Mouse (Mus musculus) lung, embryonic 14.5 days (tissue): ENCODE results near the gene Gsto1. TPM values are rescaled to one million over a fixed set of nuclear protein-coding genes. Genes with fewer than 3 reads are reported as not detected.

Experiments
- ATAC-seq: fragments of 200-750 bp; cut with Nextera tagmentation; 2 replicates; pipeline ENCODE4 v1.8.0; 2017; ENCODE audit warnings: mild to moderate bottlenecking, moderate TSS enrichment, moderate library complexity; ENCODE audit not compliant: insufficient read depth
- DNase-seq: peaks from one replicate; pipeline ENCODE4 v3.0.0-alpha.2; 2015
- H3K27ac ChIP-seq: fragments of 300-500 bp; sonication (generic); 2 replicates; pipeline ENCODE4 v1.5.1; 2014; ENCODE audit warnings: low read depth, mild to moderate bottlenecking, moderate library complexity
- H3K27me3 ChIP-seq: fragments of 300-500 bp; sonication (generic); 2 replicates; pipeline ENCODE4 v1.6.1; 2014; ENCODE audit warnings: low read length, control low read depth; ENCODE audit not compliant: insufficient read depth
- H3K36me3 ChIP-seq: fragments of 300-500 bp; sonication (generic); 2 replicates; pipeline ENCODE4 v1.6.1; 2014; ENCODE audit warnings: control low read depth; ENCODE audit not compliant: insufficient read depth
- H3K4me1 ChIP-seq: fragments of 300-500 bp; sonication (generic); 2 replicates; pipeline ENCODE4 v1.6.1; 2014; ENCODE audit warnings: antibody characterized with exemption, control low read depth; ENCODE audit not compliant: insufficient read depth
- H3K4me2 ChIP-seq: fragments of 300-500 bp; sonication (generic); 2 replicates; pipeline ENCODE4 v1.6.1; 2014; ENCODE audit warnings: mild to moderate bottlenecking
- H3K4me3 ChIP-seq: fragments of 300-500 bp; sonication (generic); 2 replicates; pipeline ENCODE4 v1.5.1; 2014; ENCODE audit warnings: low read depth, low read length
- H3K9ac ChIP-seq: fragments of 300-500 bp; sonication (generic); 2 replicates; pipeline ENCODE4 v1.6.1; 2014
- H3K9me3 ChIP-seq: fragments of 300-500 bp; sonication (generic); 2 replicates; pipeline ENCODE4 v1.6.1; 2016; ENCODE audit warnings: low read depth, low read length, control low read depth
- CTCF ChIP-seq: IDR thresholded peaks from 2 replicates; pipeline ENCODE4 v1.5.1; 2016; ENCODE audit warnings: antibody characterized with exemption, low read depth
- WGBS: fragments of 180-500 bp; shearing (Covaris S2); extraction: QIAGEN DNeasy Blood & Tissue Kit; methylation state at CpG from one replicate; pipeline ENCODE4 v1.1.7; 2014; 5-methylcytosine and 5-hydroxymethylcytosine counted together
- polyA plus RNA-seq: library from polyadenylated mRNA; unstranded; fragments of >200 nt; fragmentation: Nextera tagmentation; extraction: Ambion mirVana; gene quantifications from 2 replicates; pipeline ENCODE4 v1.2.1, GENCODE M21; 2014

Gene Gsto1
- polyA plus RNA-seq, 1 experiment from 2014 or later, result 80.5 TPM

DNA sequence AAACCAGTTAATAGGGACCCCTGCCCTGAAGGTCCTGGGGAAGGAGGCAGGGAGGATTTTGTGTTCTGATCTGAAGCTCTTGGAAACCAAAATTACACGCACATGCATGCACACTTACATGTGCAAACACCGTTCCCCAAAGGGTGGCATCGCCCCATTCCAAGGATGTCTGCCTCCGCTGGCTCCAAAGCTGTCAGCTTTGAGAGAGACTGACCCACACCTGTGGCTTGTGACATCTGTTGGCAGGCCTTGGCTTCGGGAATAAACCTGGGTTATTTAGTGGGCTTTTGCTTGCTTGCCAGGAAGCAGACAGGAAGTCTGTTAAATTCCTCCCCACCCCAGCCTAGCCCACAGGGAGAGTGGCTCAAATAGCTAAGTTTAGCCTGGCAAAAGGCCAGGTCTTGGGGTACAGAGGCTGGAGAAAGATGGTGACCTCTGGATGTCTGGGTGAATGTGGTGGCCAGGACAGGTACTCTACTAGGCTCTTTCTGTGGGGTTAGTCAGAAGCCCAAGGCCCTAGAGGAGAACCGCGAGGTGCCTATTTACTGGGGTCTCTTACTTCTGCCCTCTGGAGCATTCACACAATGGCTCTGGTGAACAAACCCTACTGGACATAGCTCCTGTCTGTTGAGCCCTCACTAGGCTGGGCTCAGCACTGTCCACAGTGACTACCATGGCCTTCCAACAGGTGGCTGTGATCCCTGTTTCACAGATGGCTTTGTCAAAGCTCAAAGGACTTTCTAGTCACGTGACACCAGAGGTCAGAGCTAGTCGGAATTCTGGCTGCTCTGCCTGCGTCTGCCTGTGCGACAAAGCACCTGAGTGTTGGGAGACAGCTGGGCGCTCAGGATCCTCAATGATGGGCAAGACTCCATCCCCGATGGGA lies 47.8 kb downstream of the Gsto1 start:
- Histone ChIP-seq H3K9me3 (no peaks in the 10 kb centered on the region), H3K27me3 (no peaks in the 10 kb centered on the region), H3K27ac (peak overlapping the region; percentile 60; the same call in 1 of the 2 replicates), H3K9ac (no peak overlapping the region), H3K4me1 (peaks cover 24% of the 10 kb centered on the region), H3K4me3 (no peak overlapping the region), H3K36me3 (peaks cover 3% of the 10 kb centered on the region; the same call in 1 of the 2 replicates), H3K4me2 (no peak overlapping the region)
- ATAC-seq (peak; percentile 33; the same call in 1 of the 2 replicates), DNase-seq (peak; percentile 79)
- WGBS, result 51% methylated on average over 13 of the region's 13 CpGs
- no peak for TF ChIP-seq CTCF

DNA sequence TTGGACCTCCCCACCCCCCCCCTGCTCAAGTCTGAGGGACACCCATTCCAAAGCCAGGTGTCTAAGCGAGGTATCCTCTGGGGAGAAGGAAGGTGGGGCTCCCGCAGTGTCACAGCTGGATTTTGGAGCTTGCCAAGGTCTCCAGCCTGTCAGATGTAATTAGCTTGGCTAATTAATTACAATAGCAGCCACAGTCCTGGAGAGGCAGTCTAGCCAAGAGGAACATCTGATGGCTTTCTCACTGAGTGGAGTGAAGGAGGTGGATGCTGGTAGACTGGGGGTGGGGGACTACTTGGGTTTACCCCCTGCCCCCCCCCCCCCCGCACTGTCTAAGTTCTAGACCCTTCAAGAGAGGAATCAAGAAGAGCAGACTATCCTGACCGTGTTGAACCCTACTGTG lies 48.9 kb downstream of the Gsto1 start:
- Histone ChIP-seq H3K4me1 (peaks cover 24% of the 10 kb centered on the region), H3K27ac (no peak overlapping the region), H3K27me3 (no peaks in the 10 kb centered on the region), H3K36me3 (no peaks in the 10 kb centered on the region; the same call in 1 of the 2 replicates), H3K4me3 (no peak overlapping the region), H3K9me3 (no peaks in the 10 kb centered on the region), H3K4me2 (no peak overlapping the region), H3K9ac (no peak overlapping the region)
- DNase-seq (no peak), ATAC-seq (no peak)
- TF ChIP-seq CTCF, result no peak
- WGBS, result 67% methylated on average over 4 of the region's 4 CpGs

DNA sequence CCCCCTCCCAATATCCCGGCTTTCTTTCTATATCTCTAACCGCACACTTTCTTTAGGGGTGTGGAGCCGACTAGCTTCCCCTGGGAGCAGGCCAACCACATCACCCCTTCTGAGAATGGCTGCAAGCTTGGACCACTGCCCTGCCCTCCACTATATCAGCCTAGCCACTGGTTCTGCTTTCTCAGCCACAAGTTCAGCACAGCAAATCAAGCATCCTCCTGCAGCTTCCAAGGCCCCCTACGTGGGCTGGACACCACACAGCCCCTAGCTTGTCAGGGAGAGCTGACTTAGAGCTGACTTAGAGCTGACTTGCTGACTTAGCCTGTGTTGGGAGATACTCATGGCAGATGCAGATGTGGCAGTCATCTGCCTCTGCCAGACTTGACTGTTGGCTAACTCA lies 50.3 kb downstream of the Gsto1 start:
- Histone ChIP-seq H3K9me3 (no peaks in the 10 kb centered on the region), H3K4me3 (no peak overlapping the region), H3K36me3 (no peaks in the 10 kb centered on the region; the same call in 1 of the 2 replicates), H3K4me2 (no peak overlapping the region), H3K9ac (no peak overlapping the region), H3K27ac (peak overlapping the region; percentile 51; the same call in 1 of the 2 replicates), H3K4me1 (peaks cover 28% of the 10 kb centered on the region), H3K27me3 (no peaks in the 10 kb centered on the region)
- DNase-seq (no peak), ATAC-seq (no peak)
- no peak for TF ChIP-seq CTCF
- WGBS, result 45% methylated on average over 4 of the region's 4 CpGs

DNA sequence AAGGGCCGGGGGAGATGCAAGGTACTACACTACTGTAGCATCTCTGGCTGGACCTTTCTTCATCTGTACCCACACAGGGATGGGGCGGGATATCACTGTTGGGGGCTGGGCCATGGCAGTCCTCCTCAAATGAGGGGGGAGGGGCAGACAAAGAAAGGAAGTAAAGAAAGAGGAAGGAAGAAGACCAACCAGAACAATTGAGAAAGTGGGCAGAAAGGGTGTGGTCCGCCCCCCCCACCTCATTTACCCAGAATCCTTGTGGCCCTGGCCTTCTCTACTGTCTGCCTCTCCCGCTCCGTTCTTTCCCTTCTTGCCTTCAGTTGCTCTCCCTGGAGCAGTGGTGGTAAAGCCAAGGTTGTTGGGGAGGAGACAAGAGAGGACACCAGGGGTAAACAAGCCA lies 50.8 kb downstream of the Gsto1 start:
- H3K9me3 ChIP-seq, result no peaks in the 10 kb centered on the region
- no peak overlapping the region for H3K9ac ChIP-seq
- peaks cover 28% of the 10 kb centered on the region for H3K4me1 ChIP-seq
- no peak overlapping the region for H3K4me2 ChIP-seq
- no peak for TF ChIP-seq CTCF
- DNase-seq (no peak), ATAC-seq (no peak)
- H3K36me3 ChIP-seq, result no peaks in the 10 kb centered on the region; the same call in 1 of the 2 replicates
- H3K27me3 ChIP-seq, result no peaks in the 10 kb centered on the region
- no peak overlapping the region for H3K4me3 ChIP-seq
- WGBS, result 74% methylated on average over 5 of the region's 5 CpGs
- peak overlapping the region; percentile 51; the same call in 1 of the 2 replicates for H3K27ac ChIP-seq

DNA sequence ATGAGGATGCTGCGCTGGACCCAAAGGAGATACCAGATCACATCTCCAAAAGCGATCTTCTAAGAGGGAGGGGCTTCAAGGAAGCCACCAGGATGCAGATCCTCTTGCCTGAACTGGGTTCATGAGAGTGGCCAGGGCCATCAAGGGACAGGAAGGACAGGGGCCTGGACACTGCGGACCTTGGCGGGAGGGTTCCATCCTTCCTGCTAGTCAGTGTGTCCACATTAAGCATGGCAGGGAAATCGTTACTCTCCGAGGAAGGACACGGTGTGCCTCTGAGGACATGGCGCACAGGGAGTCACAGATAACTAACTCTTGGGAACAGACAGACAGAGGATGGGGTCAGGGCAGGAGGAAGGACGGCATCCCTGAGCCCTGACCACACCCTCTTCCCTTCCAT lies 52.8 kb downstream of the Gsto1 start:
- TF ChIP-seq CTCF, result no peak
- 91% methylated on average over 9 of the region's 9 CpGs for WGBS
- ATAC-seq, result no peak

DNA sequence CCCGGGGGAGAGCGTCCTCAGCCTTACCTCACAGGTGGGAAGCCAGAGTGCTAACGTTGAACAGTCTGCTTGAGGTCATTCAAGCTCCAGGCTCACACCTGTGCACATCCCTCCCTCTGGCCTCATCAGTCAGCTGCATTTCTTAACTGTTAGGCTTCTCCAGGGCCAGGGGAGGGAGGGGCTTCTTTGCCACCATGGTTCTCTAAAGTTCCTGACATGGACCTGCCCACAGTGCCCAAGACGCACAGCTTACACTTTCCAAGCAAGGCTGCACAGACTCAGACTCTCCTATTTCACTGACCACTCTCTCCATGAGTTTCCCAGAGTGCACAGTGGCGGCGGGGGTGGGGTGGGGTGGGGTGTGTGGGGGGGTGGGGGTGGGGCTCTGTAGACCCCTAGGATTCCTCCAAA lies 54.2 kb downstream of the Gsto1 start:
- H3K9ac ChIP-seq, result peak overlapping the region; percentile 40; the same call in 1 of the 2 replicates
- DNase-seq (no peak), ATAC-seq (peak; percentile 29; the same call in 1 of the 2 replicates)
- H3K27me3 ChIP-seq, result no peaks in the 10 kb centered on the region
- H3K4me1 ChIP-seq, result peaks cover 12% of the 10 kb centered on the region; the same call in 1 of the 2 replicates
- H3K4me3 ChIP-seq, result no peak overlapping the region
- no peak for TF ChIP-seq CTCF
- H3K36me3 ChIP-seq, result peaks cover 3% of the 10 kb centered on the region; the same call in 1 of the 2 replicates
- WGBS, result 22% methylated on average over 6 of the region's 6 CpGs
- H3K4me2 ChIP-seq, result peak overlapping the region; percentile 57; the same call in 1 of the 2 replicates
- H3K9me3 ChIP-seq, result no peaks in the 10 kb centered on the region
- peak overlapping the region; percentile 67; the same call in 1 of the 2 replicates for H3K27ac ChIP-seq

More for the DNA sequence above, 52.8 kb downstream of the Gsto1 start:
- Histone ChIP-seq H3K9ac (no peak overlapping the region), H3K27ac (no peak overlapping the region), H3K4me2 (no peak overlapping the region), H3K4me3 (no peak overlapping the region), H3K27me3 (no peaks in the 10 kb centered on the region), H3K9me3 (no peaks in the 10 kb centered on the region), H3K4me1 (peaks cover 18% of the 10 kb centered on the region), H3K36me3 (no peaks in the 10 kb centered on the region; the same call in 1 of the 2 replicates)
- DNase-seq, result no peak
